Mouse (Mus musculus): ENCODE results near the gene Mycbpap.

The Mycbpap gene

DNA sequence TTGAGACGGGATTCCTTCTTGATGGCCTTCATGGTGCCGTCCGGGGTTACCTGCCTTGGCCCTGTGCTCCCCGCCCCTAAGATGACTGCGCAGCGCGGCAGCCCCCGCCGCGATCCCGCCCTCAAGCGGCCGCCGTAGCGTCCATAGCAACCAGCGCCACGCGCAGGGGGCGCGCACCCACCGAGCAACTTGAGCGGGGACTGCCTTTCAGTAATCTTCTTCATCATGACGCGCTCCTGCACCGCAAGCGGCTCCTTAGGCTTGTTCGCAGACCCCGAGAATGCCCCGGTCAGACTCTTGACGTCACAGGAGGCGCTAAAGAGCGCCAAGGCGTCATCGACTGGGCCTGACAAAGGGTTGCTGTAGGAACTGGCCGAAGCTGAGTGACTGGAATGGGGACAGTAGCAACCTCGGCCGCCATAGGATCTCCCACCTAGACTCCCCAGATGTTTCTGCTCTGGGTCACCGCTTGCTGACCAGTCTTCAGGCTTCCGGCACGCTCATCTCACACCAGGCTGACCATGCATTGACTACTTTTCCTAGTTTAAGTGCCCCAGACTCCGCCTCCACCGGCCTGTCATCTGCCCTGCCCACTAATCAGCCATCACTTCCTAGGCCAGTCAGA, at the start of gene Mycbpap:
Gene Mycbpap, minus strand, starts transcription at position 524 of the 625 bp plus-strand sequence.
- DNase-seq: peak; percentile 62

DNA sequence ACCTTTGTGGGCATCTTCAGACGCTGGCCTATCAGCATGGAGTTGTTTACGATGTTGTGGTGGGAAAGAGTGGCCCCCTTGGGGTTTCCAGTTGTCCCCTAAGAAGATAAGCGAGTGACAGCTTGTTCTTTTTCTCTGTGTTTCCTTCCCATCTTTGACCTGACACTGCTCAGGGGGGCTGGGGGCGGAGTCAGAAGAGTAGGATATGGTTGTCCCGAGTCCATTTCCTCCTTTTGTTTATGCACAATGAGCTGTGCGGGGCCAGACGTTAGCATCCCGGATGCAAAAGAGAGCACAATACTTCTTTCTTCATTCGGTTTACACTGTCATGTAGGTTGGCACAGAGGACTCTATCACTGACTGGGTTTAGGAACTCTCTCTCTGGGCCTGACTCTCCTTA, 49.1 kb upstream of the Mycbpap start:
- no peak for DNase-seq

DNA sequence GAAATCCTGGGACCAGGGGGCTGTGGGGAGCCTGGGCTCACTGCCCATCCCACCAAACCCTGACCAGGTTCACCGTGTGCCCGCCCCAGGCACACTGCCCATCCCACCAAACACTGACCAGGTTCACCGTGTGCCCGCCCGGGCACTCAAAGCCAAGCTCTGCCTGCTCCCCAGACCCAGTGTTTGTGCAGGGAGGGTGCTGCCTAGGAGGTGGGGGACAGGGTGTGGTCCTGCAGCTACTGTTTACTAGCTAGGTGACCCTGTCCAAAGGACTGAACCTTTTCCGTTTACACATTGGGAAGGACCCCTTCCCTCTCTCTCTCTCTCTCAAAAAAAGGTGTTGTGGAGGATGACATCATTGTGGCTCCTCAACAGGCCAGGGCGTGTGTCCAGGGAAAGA, 45.8 kb upstream of the Mycbpap start:
- DNase-seq: no peak

DNA sequence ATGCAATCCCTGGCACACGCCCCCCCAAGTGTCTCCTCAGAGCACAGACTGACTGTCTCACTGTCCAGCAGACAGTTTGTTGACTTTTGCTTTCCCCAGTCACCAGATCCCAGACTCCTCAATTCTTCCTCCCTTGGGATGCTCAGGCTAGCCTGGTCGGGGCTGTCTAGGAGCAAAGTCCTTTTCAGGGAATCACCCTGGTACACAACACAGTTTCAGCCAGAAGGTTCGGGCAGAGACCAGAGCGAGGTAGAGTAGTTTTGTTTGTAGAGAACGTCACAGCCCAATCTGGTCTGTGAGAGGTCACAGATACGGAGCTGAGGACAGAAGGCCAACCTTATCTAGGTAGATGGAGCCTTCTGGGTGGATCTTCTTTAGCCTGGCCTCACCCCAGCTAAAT, 45.0 kb upstream of the Mycbpap start:
- no peak for DNase-seq

DNA sequence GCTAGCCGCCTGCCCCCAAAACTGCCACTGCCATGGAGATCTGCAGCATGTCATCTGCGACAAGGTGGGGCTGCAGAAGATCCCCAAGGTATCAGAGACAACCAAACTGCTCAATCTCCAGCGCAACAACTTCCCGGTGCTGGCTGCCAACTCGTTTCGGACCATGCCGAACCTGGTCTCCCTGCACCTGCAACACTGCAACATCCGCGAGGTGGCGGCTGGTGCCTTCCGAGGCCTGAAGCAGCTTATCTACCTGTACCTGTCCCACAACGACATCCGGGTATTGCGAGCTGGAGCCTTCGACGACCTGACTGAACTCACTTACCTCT, 43.6 kb upstream of the Mycbpap start:
- DNase-seq: no peak

DNA sequence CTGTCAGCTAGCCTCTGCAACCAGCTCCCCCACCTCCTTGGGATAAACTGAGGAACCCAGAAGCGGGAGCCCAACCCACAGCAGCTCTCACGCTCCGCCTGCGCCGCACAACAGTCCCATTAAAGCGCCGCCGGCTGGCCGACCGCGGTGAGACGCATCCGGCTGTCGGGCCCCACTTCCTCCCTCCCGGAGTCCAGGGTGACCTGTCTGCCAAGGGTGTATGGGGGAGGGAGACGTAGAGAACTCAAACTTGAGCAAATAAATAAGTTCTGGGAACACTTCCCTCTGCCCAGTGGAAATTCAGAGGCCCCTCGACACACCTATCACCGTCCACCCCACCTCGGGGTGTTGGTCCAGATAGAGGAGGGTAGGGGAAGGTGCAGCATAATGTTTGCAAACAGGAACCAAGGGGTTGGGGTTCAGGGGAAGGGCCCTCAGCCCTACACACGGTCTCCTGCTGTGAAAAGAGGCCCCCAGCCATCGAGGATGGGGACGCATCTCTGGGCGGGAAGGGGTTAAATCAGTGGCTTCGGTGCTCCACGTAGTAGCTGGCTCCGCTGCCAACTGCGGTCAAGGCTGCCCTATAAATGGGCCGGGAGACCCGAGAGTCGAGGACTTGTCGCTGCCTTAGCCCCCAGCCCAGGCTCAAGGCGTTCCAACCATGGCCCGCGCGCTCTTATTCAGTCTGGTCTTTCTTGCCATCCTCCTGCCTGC, 43.1 kb upstream of the Mycbpap start, which contains the start of gene Chad:
Gene Chad, plus strand, starts transcription at position 611 of the 714 bp plus-strand sequence.
- DNase-seq: no peak

DNA sequence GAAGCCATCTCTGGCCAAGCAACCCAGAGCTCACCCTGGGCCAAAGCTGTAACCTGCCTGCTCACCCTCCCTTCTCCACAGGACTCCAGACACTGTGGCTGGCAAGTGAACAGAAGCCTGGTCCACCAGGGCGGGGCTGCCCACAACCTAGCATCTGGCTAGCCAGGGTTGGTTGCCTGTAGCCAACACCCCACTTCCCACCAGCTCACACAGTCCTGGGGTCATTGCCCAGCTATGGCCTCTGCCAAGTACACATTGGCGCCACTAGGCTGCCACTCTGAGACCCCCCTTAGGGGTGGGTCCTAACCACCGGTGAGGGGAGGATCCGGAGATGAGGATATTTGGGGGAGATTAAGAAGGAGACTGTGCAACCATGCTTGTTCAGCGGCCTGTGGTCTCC, 42.3 kb upstream of the Mycbpap start:
- DNase-seq: no peak

DNA sequence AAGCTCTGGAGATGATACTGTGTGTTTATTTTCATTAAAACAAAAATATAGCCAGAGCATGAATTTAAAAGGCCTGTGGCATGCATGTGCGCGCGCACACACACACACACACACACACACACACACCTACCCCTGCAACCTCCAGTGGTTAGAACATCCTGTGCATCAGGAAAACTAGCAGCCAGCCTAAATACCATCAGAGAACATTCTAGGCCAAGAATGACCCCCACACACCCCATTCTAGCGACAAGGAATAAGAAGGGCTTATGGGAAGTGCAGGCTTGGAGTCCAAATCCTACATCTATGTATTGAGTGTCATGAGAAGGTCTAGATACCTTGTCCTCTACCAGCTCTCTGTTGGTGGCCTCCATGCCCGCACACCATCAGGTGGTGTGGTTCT, 41.8 kb upstream of the Mycbpap start:
- no peak for DNase-seq

DNA sequence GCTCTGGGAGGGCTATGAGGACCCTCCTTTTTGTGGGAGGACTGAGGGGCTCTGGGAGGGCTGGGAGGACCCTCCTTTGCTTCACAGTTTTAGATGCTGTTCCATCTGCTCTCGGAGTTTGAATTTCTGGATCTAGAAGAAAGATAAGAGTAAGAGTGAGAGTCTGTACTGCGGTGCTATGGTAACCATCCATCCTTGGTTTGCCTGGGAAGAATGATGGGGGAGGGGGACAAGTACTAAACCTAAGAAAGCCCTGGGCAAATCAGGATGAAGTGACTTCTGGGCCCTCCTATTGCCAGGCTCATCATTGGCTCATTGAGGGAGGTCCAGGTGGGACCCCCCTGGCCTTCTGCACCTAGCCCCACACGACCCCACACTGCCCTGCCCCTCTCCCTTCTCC, 36.7 kb upstream of the Mycbpap start:
- no peak for DNase-seq

DNA sequence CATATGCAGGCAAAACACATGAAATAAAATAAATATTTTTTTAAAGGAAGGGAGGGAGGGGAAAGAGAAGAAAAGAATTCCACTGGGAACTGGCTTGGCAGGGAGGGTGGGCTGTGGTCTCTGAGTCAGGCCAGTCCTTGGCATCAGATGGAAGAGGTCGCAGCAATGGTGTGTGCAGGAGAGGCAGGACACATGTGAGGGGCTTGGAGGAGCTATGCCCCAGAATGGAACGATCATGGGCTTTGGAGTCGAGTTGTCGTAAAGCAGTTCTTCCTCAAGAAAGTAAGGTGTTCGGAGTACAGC, 28.9 kb upstream of the Mycbpap start:
- no peak for DNase-seq

DNA sequence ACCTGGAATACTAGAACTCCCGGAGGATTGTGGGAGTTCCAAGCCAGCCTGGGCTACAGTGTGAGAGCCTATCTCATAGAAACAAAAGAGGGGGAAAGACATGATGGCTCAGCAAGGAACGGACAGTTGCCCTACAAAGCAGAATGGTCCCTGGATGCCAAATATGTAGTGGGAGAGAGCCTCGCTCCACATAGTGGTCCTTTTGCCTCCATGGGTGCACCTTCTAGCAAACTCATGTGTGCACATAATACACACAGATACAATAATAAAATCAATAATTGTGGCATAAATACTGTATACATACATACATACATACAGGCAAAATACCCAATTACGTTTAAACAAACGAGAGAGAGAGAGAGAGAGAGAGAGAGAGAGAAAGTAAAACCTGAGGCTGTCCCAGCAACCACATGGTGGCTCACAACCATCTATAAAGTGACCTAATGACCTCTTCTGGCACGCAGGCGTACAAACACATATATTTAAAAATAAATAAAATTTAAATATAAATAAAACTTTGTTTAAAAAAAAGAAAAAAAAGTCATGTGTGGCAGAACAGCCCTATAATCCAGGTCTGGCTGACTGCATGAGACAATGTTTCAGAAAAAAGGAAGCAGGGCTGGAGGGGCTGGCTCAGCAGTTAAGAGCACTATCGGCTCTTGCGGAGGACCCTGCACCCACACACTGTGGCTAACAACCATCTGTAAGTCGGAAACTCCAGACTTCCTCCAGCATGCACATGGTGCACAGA, 28.3 kb upstream of the Mycbpap start:
- no peak for DNase-seq

DNA sequence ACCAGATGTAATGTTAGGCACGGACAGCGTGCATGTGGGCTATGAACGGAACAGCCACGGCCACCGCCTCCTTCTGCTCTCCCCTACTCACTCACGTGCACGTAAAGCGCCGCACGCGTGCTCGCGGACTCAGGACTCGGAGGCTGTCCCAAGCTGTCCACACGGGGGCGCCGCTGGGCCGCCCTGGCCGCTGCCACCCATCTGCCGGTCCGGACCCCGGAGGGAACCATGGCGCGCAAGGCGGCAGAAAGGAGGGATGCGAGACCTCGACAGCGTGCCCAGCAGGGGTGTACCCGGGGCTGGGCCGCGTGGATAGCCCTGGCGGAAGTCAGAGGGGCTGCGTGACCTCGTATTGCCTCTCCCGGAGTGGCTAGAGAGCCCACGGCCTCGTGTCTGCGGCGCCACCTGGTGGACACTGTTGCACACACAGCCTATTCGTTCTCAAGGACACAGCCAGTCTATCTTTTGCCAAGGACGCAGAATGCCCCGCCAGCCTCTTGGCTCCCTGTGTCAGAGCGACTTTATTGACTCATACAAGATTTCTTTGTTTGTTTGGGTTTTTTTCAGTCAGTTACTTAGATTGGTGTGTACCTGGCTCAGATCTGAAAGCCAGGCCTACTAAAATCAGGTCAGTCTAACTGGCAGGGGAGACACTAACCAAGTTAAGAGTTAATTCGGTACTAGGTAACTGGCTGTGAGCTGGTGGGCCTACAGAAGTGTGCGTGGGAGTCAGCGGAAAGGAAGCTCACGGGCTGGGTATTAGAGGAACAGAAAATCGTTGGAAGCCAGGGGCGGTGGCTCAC, 27.5 kb upstream of the Mycbpap start, which contains the start of gene Rsad1:
Gene Rsad1, minus strand, starts transcription at position 368 of the 803 bp plus-strand sequence.
- peak; percentile 95 for DNase-seq

DNA sequence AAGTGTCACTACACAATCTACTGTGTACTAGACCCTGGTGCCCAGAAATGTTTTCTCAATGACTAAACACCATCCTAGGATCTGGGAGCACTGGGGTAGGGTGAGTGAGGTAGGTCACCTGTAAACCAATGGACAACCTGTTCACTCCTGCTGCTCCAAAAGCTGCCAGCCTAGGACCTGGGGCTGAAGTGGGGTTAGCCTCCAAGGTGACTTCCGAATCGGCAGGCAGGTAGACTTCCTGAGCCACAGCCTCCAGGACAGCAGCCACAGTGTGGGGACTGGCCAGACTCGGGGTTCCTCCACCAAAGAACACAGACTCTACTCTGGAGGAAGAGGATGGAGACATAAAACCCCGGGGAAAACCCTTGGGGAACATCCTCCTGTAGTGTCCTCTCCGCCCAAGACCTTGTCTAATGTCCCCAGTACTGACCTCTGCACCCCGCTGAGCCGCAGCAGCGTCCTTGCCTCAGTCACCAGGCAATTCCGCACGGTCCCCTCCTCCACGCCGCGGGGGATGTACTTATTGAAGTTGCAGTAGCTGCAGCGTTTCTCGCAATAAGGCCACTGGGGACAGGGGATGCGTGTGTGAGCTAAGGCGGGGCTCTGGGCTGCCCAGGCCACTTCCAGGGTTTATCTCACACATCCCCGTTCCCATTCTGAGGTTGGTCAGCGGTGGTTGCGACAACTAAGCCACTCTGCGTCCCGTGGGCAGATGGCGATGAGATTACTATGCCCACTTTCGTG, 26.7 kb upstream of the Mycbpap start:
- DNase-seq: no peak

DNA sequence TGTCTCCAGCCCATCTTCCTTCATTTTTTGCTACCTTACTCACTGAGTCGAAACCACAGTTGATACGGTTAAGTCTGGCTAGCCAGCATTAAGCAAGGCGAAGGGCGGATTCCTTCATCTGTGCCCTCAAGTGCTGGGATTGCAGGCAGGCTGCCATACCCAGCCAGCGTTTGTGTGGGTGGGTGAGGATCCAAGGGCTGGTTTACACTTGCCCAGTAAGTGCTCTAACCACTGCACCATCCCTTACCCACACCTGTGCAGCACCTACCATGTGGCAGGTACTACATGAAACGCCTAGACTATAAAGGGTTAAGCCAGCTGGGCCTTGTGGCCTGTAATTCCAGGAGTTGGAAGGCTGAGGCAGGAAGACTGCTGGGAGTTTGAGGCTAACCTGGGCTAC, 25.7 kb upstream of the Mycbpap start:
- no peak for DNase-seq

DNA sequence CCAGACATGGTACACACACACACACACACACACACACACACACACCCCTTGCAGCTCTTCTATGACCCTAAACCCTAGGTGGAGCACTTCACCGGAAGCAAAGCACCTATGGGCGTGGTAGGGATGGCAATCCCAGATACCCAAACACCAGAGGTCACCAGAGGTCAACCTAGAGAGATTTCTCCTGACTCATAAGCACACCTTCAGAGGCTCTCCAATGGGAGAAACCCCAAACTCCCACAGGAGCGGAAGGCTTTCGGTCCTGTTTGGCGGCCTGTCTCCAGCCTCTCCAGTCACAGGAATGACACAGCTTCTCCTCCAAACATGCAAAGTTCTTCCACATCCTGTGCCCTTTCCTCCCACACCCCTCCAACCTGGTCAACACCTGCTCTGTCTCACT, 24.8 kb upstream of the Mycbpap start:
- DNase-seq: no peak

DNA sequence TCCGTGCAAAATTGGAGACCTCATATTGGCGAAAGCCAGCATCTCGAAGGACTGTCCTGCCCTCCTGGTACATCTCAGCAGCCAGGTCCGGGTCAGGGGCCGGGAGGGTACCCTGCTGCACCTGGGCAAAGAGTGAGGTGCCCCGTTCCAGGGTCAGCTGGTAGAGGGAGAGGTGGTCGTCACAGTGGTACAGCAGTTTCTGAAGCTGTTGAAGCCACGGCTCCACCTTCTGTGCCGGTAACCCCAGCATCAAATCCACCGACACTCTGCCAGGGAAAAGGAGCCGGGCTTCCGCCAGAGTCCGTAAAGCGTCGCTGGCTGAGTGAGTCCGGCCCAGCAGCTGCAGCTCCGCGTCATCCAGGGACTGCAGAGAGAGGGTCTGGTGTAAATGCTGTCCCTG, 22.9 kb upstream of the Mycbpap start:
- peak; percentile 40 for DNase-seq

DNA sequence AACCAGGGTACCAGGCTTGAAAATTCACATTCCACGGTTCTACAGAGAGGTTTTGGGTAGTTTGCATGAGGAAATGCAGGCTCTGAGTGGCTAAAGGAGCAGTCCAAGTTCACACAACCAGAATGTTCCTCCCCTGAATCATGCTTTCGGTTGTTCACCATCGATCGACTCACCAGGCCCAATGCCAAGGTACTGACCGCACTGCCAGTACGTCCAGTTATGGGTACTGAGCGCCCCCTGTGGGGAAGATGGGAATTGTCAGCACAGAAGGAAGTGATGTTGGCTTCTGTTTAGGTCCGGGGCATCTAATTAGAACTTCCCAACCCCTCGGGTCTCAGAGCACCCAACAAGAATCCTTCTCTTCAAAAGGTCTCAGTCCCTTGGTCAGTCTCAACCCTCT, 22.4 kb upstream of the Mycbpap start:
- peak; percentile 88 for DNase-seq

DNA sequence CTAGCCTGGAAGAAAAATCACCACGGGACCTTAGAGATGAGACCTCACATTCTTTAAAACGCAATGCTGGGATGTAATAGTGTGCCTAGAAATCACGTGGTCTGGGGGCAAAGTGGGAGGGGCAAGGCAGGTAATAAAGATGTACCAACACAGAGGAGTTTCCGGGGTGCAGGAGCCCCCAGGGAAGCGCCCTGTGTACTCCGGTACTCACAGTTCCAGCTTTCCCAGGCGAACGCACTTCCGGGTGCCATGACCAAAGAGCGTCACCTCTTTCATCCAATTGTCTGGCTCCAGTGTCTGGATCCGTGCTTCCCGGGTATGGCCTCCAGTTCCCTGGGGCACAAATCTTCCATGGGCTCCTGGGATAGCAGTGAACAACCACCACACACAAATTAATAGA, 21.8 kb upstream of the Mycbpap start:
- DNase-seq: no peak

DNA sequence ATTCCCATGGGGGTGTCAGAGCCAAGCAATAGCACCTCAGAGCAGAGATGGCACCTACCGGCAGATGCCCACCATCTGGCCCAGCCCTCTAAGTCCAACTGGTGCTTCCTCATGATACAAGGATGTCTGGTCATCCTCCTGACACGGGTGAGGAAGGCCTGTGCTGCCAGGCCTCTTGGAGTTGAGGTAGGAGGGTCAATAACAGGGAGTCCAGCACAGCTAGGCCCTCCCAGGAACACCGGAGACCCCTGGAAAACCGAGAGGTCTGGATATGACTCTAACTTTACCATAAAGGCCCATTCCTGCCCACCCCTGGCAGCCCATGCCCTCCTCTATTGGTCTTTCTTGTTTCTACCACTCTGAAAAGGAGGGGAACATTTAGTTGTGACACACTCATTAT, 20.9 kb upstream of the Mycbpap start:
- DNase-seq: no peak

DNA sequence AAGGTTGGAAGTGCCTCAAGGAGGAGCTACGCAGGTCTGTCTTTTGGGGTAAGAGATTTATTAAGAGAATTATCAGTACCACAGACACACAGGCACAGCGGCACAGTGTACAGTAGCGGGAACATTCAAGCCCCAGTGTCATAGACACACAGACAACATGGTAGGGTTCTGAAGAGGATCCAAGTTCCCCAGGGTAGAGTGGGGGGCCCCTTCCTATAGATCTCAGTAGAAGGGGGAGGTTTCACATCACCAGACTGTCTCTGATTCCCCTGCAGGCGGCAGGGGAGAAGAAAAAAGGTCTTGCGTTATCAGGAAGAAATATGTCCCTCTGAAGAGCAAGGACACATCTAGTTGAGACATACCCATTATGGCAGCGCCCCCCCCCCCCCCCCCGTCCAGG, 18.2 kb upstream of the Mycbpap start:
- DNase-seq: no peak

DNA sequence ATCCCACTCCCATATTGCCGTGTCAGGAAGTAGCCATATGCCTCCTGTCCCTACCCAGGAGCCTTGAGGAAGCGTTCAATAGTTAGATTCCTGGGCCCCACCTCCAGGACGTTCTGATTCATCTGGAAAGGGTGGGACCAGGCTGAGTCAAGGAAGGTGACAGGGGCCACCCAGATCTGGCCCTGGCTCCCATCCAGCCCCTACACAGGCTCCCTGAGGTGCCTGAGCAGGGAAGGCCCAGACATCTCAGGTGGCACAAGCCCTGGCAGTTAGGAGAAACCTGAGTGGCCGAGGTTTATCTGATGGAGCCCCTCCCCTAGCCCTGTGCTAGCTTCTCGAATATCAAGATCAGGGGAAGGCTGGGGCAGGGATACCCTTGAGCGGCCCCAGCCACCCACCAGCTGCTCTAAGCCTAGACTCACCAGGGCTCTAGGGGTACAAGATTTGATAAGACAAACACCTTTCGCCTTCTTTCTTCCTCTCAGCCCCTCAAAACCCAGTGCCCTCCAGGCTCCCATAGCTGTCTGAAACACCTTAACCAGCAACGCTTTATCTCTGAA, 17.3 kb upstream of the Mycbpap start:
- no peak for DNase-seq

DNA sequence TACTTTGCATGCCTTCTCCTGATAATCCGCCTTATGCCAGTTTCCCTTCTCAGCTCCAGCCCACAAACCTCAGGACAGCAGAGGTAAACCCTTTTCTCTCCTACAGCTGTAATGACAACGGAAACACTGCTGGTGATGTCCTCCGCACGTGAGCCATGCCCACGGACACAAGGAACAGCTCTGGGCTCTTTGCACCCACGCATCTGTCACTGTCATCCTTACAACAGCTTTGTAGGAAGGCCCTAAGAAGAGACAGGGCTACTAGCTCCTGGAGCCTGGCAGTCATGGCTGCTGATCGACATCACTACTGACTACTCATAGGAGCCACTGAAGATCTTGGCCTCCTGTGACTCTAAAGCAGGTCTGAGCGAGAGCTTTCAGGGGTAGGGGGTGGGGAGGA, 11.6 kb upstream of the Mycbpap start:
- DNase-seq: peak; percentile 27

Data from right cerebral cortex, postnatal 25 days (tissue).